Mouse (Mus musculus) right cerebral cortex, adult 2 months (tissue): ENCODE data around the gene Naxd.
"Not testable (repeated sequence)": the region's sequence is repeated elsewhere in the genome, so short reads cannot be mapped to it uniquely, and the experiment has no call there.

Experiments used
- DNase-seq, 2 experiments: peaks; one replicate each; pipeline ENCODE4 v3.0.0; 2021 to 2022; ENCODE audit warnings: low spot score in 2 of 2

The Naxd gene

DNA sequence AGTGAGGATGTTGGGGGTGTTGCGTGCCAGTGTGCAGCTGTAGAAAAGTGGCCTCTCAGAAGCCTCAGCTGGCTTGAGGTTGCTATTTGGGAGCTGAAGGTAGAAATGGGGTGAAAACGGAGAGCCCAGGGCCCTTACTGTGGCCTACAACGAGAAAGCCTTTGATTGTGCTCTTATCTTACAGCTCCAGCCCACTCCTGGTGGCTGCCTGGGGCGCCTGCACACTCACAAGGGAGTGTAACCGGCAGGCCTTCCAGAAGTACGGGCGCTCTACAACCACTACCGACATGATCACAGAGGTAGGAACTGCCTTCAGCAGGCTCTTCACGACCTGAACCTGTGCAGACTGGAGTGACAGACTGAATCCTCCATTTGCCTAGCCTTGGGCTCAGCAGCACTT, 15.4 kb downstream of the Naxd start:
- DNase-seq, result no peak

DNA sequence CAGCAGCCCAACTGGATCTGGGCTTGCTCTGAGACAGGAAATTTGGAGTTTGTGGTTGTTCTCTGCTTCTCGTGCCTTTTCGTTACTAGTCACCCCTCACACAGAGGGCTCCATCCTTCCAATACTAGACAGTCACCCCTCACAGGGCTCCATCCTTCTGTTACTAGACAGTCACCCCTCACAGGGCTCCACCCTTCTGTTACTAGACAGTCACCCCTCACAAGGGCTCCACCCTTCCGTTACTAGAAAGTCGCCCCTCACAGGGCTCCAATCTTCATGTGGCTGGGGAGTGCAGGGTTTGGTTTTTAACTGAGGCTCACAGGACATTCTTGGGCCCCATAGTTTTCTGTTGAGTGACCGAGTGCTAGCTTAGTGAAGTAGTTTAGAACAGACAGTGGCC, 15.9 kb downstream of the Naxd start:
- DNase-seq, result no peak

GRCm38 (mm10) chr8:11516292-11516691, 19.0 kb downstream of the Naxd start:
- no peak for DNase-seq

DNA sequence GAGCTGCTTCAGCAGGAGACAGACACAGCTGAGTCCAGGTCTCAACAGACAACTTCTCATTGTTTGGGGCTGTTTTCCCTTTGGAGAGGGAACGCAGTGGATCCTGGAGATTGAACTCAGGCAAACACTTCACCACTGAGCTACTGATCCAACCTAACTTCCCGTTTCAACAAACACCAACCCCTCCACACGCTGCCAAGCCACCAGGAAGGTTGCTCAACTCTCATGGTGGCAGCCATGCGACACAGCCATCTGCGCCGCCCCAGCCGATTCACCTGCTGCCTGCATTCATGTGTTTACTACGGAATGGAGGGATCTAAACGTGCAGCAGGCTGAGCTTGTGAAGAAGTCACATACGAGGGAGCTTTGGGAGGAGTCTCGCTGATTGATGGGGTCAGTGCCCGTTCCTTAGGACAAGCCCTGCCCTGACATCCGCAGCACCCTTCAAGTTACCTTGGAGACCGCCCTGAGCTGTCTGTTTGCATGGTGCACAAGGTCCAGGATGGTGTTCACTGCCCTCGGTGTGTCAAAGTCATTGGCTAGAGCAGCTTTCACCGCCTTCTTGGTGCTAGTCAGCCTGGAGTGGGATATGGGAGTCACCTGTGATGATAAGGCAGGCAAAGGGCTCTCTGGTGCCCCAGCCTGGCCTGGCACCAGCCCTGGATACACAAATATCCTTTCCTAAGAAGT, 20.2 kb downstream of the Naxd start:
- no peak for DNase-seq

DNA sequence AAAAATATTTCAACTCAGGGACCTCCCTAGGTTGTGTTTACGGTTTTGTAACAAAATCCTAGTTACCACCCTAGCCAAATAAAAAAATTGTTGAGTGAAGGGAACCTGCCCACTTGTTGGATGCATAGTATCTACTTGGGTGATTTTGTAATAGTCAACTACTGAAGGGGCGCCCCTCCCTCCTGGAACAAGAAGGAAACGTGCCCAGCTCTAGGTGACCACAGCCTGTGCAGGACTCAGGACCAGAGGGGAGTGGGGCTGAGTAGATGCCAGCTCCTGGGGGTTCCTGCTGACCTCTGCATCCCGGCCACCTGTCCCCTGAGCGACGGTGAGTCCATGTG, 20.7 kb downstream of the Naxd start:
- DNase-seq, result no peak

DNA sequence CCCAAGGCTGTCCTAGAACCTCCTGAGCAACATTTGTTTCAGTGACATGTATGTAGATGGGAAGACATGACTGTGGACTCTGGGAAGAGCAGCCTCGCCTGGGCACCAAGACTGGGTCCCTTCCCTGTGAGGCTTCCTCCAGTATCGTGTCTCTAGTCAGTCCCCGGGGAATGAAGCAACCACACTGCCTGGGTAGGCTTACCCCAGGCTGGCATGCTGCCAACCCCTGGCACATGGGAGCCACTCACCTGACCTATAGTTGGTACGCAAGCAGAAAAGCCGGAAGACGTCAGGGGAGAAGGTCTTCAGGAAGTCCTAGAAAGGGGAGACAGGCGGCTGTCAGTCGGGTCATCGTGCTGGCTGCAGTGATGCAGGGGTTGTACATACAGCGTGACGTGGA, 21.4 kb downstream of the Naxd start:
- no peak for DNase-seq

GRCm38 (mm10) chr8:11523331-11523730, 26.0 kb downstream of the Naxd start:
- DNase-seq, result no peak

- peak; percentile 36 to 41 for DNase-seq
Measured at GRCm38 (mm10) chr8:11530155-11530770, 33.0 kb downstream of the Naxd start.

DNA sequence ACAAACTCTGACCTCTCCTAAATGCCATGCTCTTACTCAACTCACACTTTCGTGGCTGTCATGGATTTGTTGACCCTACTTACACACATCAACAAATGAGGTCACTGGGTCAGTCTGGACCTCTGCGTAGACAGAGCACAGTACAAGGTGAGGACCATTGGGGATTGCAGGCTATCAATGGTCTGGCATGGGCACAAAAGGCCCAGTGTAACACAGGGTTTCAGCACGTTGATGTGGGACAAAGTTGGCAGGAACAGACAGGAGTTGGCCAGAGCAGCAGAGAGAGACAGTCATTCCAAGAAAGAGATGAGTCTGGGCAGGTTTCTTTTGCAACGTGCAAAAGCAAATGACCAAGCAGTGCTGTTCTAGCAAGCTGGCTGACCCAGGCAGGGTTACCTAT, 33.5 kb downstream of the Naxd start:
- no peak for DNase-seq

- no peak for DNase-seq
Measured at GRCm38 (mm10) chr8:11534494-11534893, 37.2 kb downstream of the Naxd start.

GRCm38 (mm10) chr8:11539049-11539448, 41.7 kb downstream of the Naxd start:
- no peak for DNase-seq

GRCm38 (mm10) chr8:11540182-11540581, 42.9 kb downstream of the Naxd start:
- no peak for DNase-seq

DNA sequence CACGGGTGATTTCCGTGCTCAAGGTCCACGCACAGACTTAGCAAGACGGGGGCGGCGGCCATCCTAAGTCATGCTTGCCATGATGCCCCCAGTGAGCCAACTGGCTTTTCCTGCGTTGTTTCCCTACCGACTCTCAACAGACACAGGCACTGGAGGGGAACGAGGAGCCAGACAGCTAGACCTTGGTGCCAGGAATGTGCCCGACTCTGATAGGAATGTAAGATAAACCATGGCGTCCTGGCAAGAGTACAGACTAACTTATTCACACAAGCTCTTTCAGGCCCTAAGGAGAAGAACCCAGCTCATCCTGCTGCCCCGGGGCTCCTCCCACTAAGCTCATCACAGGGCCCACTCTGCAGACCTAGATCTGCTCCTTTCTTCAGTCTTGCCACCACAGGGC, 44.7 kb downstream of the Naxd start:
- no peak for DNase-seq

DNA sequence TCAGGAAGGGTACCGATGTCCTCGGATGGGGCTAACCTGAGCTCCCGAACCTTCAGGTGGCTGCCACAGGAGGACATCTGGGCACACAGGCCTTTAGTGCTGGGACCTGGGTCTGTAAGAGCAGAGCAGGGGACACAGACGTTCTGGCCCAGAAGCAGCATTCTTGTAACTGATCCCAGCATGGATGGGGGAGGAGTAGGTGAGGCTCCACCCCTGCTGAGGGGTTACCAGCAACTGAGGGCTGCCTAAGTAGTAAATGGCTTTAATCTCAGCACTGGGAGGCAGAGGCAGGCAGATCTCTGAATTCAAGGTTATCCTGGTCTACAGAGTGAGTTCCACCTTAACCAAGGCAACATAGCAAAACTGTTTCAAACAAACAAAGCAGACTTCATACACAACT, 45.6 kb downstream of the Naxd start:
- no peak for DNase-seq

- peak; percentile 56 to 60 for DNase-seq
Measured at GRCm38 (mm10) chr8:11544386-11544785, 47.1 kb downstream of the Naxd start.

DNA sequence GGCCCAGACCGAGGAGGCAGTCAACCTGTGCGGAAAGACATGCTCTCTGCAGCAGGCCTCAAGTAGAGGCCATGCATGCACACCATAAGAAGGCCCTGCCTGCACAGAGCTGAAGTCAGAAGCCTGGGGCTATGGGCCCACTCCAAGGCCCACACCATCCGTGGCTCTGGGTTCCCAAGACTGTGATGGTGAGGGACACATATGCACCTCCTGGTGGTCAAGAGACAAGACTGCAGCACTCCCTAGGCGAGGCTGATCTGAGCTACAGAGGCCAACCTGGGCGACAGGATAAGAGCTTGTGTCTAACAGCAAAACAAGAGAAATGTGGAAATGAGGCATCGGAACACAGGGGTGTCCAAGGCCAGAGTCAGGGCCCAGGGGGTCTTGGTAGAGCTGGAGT, 49.8 kb downstream of the Naxd start:
- no peak for DNase-seq

DNA sequence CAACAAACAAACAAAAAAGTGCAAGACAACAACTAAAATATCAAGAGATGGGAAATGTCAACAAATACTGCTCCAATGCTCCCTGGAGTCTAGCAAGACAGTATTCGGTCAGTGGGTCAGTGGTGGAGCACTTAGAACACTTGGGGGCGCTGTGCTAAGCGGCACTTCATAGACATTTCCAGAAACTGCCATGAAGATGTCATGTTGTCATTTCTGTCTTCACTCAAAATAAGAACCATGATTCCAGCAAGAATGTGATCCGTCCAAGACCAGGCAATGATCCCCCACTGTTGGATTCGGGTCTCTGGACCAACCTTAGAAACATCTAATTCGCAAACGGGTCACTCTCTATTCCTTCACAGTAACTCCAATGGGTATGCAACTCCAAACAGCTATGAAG, 52.4 kb downstream of the Naxd start:
- peak; percentile 30 to 35 for DNase-seq

- DNase-seq, result peak; percentile 86 to 90
Measured at GRCm38 (mm10) chr8:11550281-11550948, 53.1 kb downstream of the Naxd start, which contains the start of gene Cars2. Gene Cars2 (minus strand): TSS chr8:11550783.

DNA sequence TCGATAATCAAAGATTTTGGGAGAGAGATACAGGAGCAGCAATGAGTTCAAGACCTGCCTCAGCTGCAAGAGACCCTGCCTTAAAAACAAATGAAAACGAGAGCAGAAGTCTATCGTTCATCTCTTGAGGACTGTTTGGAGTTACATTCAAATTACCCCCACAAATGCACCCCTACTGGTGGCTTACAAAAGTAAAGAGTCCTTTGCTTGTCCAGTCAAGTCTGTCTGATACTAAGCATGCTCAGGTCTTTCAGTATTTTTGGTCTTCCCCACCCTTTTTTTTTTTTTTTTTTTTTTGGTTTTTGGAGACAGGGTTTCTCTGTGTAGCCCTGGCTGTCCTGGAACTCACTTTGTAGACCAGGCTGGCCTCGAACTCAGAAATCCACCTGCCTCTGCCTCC, 54.2 kb downstream of the Naxd start:
- not testable (repeated sequence) for DNase-seq

- no peak for DNase-seq
Measured at GRCm38 (mm10) chr8:11552390-11552789, 55.1 kb downstream of the Naxd start.

DNA sequence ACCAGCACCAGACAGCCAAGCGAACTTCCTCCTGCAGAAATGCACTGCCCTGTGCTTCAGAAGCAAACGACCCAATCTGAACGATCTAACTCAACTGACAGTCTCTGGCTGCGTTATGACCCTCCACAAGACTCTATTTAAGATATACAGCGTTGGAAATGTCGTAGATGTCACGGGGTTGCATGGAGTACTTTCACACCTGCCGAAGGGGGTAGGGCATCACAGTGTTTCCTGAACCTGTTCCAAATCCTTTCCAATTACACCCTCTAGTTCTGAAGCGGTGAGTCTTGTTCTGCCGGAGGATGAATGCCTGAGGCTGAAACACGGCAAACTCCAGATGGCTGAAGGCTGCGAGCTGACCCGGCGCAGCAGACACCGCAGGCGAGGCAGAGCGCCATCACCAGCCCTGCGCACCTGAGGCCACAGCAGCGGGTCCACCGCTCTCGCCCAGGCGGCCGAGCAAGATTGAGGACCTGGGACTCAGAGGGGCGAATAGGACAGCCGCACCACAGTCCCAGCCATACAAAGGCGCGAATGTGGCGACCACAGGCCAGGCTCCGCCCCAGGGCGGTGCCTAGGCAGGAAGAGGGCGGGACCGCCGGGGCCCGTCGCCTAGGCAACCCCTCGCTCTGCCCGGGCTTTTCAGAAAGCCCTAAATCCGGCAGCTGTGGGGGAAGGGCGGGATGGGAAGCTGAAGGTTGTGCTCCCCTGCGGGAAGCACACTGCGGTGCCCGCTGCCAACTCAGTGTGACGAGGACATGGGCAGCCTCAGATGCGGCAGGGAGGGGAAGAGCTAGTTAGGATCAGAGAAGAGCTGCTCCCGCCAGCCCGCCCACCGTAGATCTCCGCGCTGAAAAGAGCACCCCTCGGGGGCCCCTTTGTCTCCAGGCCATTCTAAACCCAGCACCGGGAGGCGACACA, 57.8 kb downstream of the Naxd start, which contains the start of gene Ing1:
Gene Ing1 (plus strand): TSS at position 773 of the 921 bp plus-strand sequence.
- peak; percentile 91 to 95 for DNase-seq
